Mouse (Mus musculus) adrenal gland, postnatal 10 days (tissue): ENCODE measurements at regions not wholly inside any gene's neighbourhood (a gene's known extent, or its start where the extent isn't known, plus 50 kb on each side); places are given as distances from the start of the nearest gene placed in this dataset.
A peak's percentile ranks its signal among the peaks of the same experiment; 100 is the strongest.

Experiments used
- DNase-seq: peaks from one replicate; pipeline ENCODE4 v3.0.0; 2021; ENCODE audit warnings: mixed read lengths

GRCm38 (mm10) chr3:121104571-121105407, 66.7 kb downstream of the Rwdd3 start:
- peak; percentile 86 for DNase-seq

- DNase-seq, result no peak
These were observed 68.6 kb downstream of the Rwdd3 start for GRCm38 (mm10) chr3:121102871-121103270.

- no peak for DNase-seq
These were observed 69.4 kb downstream of the Rwdd3 start for GRCm38 (mm10) chr3:121102120-121102519.

- no peak for DNase-seq
These were observed 71.2 kb downstream of the Rwdd3 start for GRCm38 (mm10) chr3:121100211-121100860.

- DNase-seq, result peak; percentile 61
These were observed 78.0 kb downstream of the Rwdd3 start for GRCm38 (mm10) chr3:121093509-121093908.

- DNase-seq, result no peak
These were observed 82.8 kb downstream of the Rwdd3 start for GRCm38 (mm10) chr3:121088724-121089123.

GRCm38 (mm10) chr3:121068676-121069075, 102.8 kb downstream of the Rwdd3 start:
- no peak for DNase-seq

GRCm38 (mm10) chr3:121035904-121036549, 135.5 kb downstream of the Rwdd3 start:
- no peak for DNase-seq

- no peak for DNase-seq
These were observed 145.8 kb downstream of the Rwdd3 start for GRCm38 (mm10) chr3:121025546-121026157.

GRCm38 (mm10) chr3:121024810-121025209, 146.7 kb downstream of the Rwdd3 start:
- no peak for DNase-seq

- no peak for DNase-seq
These were observed 150.2 kb downstream of the Rwdd3 start for GRCm38 (mm10) chr3:121021126-121021848.

GRCm38 (mm10) chr3:121009223-121009622, 162.3 kb downstream of the Rwdd3 start:
- DNase-seq, result no peak

GRCm38 (mm10) chr3:120983556-120984270, 187.8 kb downstream of the Rwdd3 start:
- DNase-seq, result no peak

GRCm38 (mm10) chr3:120982795-120983555, 188.5 kb downstream of the Rwdd3 start:
- DNase-seq, result no peak

- no peak for DNase-seq
These were observed 189.3 kb downstream of the Rwdd3 start for GRCm38 (mm10) chr3:120982218-120982617.

- no peak for DNase-seq
These were observed 200.6 kb downstream of the Rwdd3 start for GRCm38 (mm10) chr3:120970746-120971466.

GRCm38 (mm10) chr3:120946906-120947305, 224.6 kb downstream of the Rwdd3 start:
- DNase-seq, result no peak

- DNase-seq, result no peak
These were observed 237.1 kb downstream of the Rwdd3 start for GRCm38 (mm10) chr3:120934401-120934800.

GRCm38 (mm10) chr3:120920351-120920750, 251.1 kb downstream of the Rwdd3 start:
- DNase-seq, result no peak

GRCm38 (mm10) chr3:120898931-120899330, 272.6 kb downstream of the Rwdd3 start:
- no peak for DNase-seq
